Mouse (Mus musculus) lung, postnatal 14 days (tissue): Measurements from ENCODE around the gene Lrrc1.

Source experiments
- DNase-seq: peaks from one replicate; pipeline ENCODE4 v3.0.0; 2021

The Lrrc1 gene

DNA sequence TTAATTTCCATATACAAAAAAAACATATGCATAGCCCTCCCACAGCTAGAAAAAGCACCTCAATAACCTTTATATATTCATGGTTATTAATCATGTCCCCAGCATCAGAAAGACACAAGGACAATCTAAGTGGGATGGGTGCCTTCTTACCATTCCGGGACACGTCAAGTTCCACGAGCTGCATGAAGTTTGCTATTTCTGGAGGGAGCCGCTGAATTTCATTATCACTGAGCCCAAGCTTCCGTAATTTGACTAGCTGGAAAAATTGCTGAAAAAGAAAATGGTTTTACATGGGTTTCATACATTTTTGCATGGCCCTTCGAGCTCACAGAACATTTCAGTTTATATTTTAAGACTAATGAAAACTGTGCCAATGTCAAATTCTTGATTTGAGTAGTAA is 45.6 kb downstream of the Lrrc1 start:
- no peak for DNase-seq

DNA sequence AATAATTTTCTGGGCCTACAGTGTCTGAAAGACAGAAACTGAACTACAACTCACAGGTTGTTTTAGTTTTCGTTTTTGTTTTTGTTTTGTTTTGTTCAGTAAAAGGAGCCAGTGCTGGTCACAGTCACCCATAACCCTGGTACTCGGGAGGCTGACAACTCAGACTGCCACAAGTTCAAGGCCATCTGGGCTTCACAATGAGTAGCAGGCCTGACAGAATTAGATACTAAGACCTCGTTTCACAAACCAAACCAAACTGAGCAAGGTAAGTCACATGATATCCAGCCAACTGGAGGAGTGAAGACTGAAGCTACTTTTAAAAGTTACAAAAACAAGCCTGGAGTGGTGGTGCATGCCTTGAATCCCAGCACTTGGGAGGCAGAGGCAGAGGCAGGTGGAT is 46.3 kb downstream of the Lrrc1 start:
- DNase-seq, result no peak

DNA sequence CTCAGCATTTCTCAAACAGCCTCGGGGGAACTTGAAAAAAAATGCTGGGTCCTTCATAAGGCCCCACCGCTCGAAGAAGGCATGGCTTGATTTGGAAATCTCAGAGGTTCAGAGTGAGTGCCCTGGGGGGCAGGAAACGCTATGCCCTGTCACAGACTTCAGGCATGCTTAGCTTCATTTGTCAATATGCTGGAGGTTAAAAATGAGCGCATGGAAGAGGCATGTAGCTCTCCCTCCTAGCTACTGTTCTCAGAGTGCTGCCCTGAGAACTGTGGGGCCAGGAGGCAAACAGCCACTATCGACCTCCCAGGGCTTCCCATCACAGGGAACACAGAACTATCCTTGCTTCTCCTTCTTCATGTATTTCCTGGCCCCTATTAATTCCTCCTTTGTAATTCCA is 47.5 kb downstream of the Lrrc1 start:
- DNase-seq, result no peak

DNA sequence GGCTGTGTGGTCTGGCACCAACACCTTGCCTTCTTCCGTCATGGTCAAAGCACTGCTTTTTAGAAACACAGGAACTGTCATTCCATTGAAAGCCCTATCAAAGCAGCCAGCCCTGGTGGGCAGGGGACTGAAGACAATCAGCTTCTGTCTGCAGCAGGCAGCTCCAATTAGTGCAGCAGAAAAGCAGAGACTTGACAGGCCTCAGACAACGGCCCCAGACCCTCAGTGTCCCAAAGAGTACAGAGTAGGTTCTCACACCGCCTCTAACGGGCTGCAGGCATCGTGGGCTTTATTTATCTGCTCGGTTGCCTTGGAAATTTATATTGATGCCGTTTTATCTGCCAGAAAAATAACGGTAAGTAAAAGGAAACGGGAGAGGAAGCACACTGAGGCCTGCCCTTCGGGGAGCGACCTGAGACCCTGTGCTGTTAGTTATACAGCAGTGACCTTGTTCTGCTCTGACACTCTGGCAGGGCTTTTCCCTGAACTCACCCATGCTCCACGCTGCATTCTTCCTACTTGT is 48.1 kb downstream of the Lrrc1 start:
- DNase-seq, result no peak

DNA sequence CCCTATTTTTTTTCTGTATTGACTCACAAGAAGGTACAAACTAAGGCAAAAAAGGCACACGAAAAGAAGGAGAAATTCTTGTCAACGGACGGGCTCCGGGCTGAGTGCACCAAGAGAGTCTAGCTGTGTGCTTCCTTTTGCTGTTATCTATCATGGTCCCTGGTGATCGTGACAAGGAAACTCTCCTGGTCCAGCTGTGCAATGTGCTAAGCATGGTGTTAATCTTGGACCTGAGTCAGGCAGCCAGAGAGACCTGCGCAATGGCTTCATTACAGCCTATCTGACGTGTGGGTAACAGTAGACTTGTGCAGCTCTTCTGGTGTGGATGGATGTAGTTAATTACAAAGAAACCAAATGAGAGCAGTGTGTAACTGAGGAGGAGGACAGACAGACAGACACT is 50.4 kb downstream of the Lrrc1 start:
- no peak for DNase-seq

DNA sequence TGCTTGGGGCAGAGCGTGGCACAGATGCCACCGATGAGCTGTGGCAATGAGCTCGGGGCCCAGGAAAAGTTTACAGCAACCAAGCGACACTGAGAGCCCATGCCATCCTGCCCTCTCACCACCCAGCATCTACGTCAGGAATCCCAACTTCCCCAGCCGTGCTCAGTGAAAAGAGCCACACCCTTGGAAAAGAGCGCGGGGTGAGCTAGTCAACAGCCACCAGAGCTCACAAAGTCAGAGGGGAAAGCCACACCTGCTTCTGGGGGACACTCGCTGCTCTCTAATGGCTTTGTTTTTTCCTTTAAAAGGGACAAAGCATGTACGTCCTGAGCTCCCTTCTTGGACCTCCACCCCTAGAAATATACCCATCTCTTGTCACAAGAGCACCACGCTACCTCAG is 56.1 kb downstream of the Lrrc1 start:
- no peak for DNase-seq

DNA sequence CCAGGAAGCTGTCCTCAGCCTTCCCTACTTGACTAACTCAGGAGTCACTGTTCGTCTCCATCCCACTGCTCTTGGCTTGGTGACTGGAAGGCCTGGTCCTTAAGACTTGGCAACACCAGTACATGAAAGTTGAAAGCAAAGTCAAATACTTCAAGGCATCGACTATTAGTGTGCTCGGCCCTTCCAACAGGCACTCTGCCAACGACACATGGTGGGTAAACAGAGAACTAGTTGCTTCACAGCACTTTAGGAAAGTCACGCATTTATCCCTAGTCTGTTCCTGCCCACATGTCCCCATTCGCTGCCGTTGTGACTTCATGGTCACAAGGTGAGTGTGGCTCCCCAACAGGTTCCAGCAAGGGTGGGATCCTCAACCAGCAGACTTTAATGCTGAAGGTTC is 57.2 kb downstream of the Lrrc1 start:
- peak; percentile 70 for DNase-seq

DNA sequence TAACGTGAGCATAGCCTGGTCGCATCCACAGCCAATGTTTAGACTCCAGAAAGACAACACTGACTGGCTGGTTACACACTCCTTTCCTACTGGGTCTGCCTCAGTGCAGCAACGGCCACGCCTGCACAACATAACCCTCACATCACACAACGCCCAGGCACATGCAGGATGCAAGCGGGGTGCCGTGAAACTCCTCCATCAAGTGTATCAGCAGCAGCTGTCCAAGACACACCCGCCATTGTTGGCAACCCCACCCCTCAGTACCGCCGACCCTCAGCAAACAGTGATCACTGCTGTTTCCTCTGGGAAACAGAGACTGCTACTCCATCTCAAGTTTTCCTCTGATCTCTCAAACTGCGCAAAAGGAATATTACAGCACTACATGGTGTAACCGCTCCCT is 58.8 kb downstream of the Lrrc1 start:
- DNase-seq, result no peak

DNA sequence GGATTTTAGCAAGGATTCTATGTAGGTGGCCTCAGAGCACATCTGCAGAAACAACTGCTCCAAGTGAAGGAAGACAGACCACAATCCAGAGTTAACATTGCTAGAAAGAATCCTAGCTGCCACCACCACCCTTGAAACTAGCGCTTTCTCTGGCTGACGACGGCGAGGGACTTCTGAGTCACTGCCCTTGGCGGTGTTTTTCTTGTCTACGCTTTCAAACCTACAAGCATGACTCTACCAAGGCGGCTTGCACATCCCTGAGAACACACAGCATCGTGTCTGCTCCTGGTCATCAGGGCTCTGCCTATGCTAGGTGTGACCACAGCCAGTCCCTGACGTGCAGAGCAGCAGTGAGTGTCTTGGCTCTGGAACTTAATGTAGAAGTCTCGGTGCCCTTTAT is 59.9 kb downstream of the Lrrc1 start:
- no peak for DNase-seq

DNA sequence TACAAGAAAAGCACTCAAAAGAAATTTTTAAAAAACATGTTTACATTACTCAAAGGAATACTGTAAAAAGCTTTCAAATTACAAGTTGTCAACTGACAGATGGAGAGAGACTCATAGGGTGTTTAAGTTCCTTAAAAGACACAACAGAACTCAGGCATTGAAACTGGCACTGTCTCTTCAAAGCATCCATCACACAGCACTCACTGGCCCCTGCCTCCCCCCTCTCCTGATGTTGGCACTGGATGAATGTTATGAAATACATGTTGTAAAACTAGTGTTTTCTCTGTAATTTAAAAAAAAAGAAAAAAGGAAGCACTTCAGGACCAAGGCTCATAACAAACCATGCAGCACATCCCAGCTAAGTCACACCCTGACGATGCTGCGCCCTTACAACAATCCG is 61.1 kb downstream of the Lrrc1 start:
- peak; percentile 46 for DNase-seq

DNA sequence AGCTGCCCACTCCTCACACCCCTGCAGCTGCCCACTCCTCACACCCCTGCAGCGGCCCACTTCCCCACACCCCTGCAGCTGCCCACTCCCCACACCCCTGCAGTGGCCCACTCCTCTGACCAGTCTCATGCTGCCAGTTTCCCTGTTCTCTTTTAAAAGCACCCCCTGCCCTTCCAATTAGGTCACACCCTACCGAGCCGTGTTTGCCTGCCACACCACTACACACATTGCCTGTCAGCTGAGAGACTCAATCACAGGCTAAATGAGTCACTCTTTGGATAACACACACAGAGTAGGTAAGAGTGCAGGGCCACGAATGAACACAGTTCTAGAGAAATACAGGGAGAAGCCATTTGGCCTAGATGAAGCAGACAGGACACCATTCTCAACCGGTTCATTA is 62.4 kb downstream of the Lrrc1 start:
- DNase-seq, result no peak

DNA sequence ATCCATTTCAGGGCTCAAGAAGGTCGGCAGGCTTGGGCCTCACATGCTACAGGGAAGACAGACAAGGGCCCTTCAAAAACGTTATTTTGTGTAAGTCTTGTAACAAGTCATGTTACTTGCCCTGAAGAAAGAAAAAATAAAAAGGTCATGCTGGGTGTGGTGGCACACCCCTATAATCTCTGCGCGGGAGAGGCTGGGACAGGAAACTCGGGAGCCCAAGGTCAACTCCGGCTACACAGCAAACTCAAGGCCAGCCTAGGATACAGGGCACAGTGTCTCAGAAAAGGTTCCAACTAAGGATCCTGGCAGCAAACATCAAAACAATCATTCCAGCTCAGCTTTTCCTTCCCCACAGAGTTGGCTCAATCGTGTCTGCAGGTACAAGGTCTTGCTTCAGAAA is 63.3 kb downstream of the Lrrc1 start:
- DNase-seq, result no peak

DNA sequence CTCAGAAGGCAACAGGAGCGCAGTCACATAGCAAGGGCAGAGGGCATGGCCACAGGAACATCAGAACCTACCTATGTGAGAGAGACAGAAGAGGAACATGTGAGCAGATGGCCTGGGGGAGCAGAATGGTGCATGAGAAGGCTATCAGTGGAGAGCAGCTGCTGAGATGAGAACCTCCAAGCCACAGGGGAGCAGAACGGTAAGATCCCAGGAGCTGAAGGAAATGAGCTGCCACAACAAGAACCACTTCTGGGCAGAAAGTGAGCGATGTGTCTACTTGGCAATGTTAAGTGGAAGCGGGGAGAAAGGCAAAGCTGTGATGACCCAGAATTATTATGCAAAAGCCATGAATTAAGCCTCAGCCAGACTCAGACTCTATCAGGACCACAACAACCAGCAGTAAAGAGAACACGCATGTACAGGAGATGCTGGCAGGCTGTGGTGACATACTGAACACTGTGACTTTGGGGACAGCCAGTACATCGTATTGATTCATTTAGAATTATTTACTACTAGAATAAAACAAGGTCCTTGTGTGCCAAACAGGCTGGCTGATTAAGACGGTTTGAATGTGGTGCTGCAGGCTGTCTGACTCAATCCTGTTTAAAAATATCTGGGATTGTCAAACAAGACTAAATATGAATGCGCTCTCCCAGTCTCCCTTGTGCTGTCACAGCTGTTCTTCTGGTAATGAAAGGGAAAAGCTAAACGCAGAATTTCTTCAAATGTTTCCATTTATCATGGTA is 63.9 kb downstream of the Lrrc1 start:
- no peak for DNase-seq

DNA sequence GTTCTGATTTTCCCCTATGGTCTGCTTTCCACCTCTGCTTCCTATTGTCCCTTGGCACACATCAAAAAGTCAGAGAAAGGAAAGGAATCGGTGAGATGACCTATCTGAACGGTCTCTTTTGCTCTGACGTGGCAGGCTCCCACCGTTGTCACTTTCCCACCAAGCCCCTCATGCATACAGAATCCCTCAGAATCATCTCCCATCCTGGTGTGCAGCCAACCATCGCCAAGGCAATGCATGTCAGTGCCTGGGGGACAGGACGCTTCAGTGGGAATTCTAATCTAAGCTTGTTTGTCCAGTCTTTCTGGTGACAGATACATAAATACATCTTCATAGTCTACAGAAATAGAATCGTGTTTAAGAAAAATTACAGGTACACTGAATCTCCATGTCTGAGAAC is 64.7 kb downstream of the Lrrc1 start:
- DNase-seq, result no peak

DNA sequence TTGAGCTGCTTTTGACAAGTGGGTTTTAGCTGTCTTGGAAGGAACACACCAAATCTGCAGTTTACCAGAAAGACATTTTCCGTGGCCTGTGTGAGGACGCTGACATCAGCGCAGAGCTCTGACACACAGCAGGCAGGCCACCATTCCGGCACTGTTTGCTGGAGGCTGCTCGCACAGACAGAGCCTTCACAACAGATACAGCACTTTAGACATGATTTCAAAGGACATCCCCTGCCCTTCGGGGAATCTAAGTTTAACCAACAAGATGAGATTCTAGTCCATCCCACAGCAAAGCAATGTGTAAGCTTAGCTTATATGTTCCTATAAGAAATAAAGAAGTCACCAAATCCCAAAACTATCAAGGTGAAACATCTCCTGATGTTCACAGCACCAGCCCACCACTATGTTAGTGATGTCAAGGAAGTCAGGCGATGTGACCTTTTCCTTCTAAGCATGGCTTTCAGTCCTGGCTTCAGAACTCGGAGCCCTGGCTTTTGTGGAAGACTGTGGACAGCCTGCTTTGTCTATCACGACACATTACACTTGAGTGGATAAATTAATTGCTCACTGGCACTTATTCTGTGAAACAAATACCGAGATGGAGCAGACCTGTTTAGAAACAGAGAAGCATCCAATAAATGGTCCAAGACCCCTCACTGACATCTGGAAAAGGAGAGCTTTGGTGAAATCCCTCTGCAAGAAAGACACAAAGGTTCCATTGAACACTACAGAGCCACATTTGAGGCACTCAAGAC is 66.3 kb downstream of the Lrrc1 start:
- DNase-seq, result no peak

DNA sequence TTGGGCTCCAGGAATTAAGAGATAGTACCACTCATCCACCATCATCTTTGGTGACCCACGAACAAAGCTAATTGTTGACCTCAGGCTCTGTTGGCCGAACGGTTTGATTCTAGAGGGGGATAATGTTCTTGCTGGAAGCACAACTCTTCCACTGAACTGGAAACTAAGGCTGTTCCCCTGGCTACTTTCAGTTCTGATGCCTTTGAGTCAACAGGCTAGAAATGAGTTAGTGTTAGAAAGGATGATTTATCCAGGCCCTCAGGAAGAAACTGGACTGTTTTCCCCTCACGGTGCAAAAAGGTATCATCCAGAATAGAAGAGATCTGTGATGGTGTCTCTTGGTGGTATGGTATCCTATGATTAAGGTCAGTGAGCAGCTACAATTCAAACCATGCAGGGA is 70.1 kb downstream of the Lrrc1 start:
- no peak for DNase-seq

DNA sequence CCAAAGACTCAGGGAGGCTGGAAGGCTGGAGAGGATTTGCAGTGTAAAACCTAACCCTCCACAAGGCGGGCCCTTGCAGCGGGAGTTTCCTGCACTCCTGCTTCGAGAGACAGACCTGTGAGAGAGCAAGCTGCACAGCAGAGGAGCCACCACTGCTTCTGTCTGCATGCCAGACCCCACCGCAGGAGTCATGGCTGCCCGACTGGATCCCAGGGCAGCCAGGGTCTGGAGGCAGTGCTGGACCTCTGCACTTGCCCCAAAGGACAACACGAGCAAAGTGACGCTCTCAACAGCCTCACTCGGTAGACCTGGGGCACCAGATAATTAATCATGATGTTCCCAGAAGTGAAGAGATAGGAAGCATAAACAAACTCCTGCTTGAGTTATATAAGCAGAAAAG is 72.1 kb downstream of the Lrrc1 start:
- no peak for DNase-seq

DNA sequence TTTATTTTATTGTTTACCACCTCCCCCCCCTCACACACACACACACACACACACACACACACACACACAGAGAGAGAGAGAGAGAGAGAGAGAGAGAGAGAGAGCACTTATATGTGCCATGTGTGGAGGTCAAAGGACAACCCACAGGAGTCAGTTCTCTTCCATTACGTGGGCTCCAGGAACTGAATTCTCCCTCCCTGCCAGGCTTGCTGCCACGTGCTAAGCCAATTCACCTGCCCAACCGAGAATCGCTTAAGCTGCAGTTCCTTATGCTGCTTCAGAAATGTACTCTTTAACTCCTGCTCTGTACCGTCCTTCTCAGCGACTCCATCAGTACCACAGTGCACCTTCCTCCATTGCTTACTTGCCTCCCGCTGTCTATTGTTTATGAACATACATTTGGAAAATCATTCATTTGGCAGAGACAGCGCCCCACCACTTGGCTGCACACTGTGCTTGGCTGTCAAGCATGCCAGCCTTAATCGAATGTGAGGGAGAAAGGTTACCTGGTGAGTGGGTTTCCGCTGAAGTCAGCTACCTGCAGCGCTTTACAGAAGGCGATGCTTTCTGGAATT is 72.9 kb downstream of the Lrrc1 start:
- no peak for DNase-seq

DNA sequence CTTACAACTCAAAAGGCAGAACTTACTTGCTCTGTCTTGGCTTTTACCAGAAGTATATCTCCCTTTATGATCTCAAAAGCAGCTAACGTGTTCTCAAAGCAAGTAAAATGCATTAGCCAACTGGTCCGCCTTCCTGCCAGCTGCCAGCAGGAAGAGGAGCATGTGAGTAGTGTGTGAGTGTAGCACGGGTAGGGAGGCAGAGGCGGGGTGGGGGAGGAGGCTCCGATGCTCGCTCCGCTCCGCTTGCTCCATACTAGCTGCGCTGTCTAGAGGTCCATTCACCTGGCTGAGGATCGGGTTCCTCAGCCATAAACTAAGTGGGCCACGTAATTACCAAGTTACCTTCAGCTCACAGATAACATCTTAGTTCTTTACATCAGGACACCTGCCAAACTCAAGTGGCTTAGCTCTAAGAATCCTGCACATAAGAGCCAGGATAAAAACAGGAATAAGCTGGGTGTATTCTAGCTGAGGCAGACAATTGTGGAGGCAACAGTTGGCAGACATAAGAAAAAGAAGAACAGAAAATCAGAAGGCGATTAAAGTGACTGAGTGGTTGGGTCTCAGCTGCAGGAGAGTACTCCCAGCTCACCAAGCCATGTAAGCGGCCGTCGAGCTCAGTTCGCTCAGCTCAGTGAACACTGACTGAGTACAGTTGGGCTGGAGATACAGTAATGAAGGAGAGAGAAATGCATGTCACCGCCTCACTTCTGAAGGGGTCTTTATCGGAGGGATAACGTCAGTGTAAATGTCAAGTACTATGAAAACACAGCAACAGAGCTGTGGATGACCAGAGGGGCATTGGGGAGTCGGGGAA is 74.7 kb downstream of the Lrrc1 start:
- DNase-seq, result peak; percentile 30

DNA sequence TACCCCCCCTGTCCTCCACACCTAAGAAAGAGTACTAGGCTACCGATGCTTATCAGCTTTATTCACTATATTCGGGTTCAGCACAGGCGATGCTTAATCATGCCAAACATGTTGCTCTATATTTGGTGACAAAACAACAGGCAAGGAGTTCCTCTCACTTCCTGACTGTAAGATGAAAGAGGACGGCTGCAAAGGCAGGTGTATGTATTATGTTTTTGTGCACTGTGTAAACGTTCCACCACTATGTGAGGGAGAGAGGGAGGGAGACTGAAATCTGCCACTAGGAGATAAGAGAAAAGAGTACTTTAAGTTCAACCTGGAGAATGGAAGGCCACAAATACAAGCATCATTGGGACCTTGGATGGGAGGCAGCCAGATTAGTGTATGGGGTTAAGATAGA is 77.7 kb downstream of the Lrrc1 start:
- DNase-seq, result no peak

DNA sequence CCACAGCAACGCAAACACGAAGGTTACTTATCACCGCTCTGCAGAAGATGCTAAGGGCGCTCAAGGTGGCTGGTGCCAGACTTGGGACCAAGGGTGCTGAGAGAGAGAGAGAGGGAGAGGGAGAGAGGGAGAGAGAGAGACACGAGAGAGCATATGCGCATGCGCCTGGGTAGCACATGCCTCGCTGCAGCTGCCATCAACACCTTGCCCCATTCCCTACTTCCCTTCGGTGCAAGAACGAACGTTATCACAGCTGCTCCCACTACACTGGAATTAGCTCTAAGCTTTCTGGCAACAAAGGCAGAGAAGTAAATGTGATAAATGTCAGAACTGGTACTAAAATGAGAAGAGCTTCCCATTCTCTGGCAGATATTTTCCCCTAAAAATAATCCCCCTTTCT is 79.3 kb downstream of the Lrrc1 start:
- DNase-seq, result no peak

DNA sequence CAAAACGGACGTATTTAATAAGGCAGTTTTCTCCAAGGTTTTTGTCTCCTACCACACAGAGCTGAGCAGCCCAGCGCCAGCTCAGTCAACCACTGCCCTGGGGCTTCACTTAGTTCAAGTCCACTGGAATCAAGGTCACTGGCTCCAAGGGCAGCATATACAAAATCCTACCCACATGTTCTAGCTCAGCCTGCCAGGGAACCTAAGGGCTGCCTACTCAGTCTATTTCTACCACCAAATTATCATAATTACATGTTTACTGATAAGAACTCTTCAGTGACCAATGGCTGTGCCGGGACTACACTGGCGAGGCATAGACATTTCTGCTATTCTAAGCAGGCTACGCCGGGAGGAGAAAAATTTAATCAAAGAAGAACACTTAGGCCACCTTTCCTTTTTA is 80.8 kb downstream of the Lrrc1 start:
- DNase-seq, result no peak

DNA sequence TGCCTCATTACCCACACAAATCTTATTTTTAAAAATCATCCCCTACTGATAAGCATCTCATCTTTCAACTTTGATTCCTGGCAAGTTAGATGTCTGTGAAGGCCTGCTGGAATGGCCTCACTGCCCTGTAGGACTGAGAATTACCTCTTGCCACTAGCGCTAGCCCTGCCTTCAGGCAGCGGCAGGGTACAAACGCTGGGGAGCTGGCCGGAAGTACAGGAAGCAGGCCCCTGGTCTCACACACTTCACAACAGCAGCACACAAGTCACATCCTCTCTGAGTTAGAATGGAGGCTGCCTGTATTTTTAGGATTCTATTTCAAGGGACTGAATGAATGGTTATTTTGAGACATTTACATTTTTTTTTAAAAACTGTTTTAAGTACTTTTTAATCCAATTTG is 81.5 kb downstream of the Lrrc1 start:
- DNase-seq, result no peak
